Mouse (Mus musculus) urinary bladder, postnatal 36 days (tissue): ENCODE results near the gene Ypel2.

Source experiments
- DNase-seq, 2 experiments: peaks; one replicate each; pipeline ENCODE4 v3.0.0; 2022; ENCODE audit warnings: low spot score in 2 of 2, mixed read lengths in 1 of 2

Gene Ypel2

GRCm38 (mm10) chr11:86962362-86962761 is 31.1 kb downstream of the Ypel2 start:
- DNase-seq = no peak

GRCm38 (mm10) chr11:86961510-86962303 is 31.8 kb downstream of the Ypel2 start:
- peak; percentile 82 to 88 for DNase-seq

- DNase-seq = no peak
These were observed 33.2 kb downstream of the Ypel2 start for GRCm38 (mm10) chr11:86960331-86960730.

- DNase-seq = no peak
These were observed 34.5 kb downstream of the Ypel2 start for GRCm38 (mm10) chr11:86958721-86959675.

DNA sequence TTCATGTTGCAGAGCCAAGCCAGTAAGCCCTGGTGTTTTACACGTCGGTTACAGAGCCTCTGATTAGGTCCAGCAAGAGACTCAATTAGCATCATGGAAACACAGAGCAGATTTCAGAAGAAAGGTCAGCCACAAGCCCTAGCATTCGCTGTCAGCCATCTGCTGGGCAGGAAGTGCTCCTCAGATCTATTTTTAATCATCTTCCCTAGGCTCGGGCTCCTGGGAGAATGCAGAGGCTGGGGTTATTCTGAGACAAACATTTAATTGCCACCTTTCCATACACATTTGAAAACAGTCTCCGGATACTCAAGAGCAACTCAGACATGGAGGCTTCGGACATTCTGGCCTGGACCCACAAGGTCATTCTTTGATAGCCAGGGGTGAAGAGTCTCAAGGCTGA is 35.3 kb downstream of the Ypel2 start:
- DNase-seq = no peak

DNA sequence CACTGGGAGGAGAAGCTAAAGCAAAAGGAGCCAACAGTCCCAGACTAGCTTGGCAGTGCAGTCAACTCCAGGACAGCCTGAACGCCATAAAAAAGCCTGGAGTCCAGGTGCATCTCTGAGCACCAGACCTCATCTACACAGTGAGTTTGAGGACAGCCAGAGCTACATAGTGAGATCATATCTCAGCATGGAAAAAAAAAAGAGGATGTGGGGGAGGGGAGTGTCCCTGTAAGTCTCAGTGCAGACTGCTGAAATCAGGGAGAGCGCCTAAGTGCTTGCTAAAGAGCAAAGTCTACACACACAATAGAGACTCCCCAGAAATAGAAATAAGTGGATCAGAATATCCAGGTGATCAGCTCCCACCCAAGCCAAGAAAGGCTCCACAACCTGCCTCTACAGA is 37.1 kb downstream of the Ypel2 start:
- no peak for DNase-seq

DNA sequence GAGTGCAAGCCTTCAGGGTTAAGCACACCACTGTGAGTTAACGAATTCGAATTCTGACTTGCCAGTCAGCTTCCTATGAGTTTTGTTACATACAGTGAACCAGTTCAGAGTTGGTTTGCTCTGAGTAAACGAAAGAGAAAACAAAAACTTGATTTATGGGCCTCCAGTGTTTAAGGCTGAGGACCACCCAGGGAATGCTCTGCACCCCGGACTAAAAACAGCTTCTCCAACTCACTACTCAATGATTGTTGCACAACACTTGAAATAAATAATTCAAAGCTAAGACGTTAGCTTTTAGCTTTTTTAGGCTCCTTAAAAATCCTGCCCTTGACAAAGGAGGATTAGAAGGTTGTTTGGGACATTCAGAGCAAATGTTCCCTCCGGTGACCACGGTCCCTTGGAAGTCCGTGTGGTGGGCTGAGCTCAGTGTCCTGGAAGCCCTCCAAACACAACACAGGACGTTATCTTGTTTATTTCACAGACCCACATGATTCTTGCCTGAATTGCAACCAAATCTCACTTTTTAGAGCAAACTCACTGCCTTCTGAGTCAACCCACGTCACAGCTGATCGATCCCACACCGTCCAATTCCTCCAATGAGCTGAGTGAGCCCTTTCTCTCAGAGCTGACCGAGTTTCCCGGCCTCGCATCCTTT is 38.8 kb downstream of the Ypel2 start:
- DNase-seq = no peak

DNA sequence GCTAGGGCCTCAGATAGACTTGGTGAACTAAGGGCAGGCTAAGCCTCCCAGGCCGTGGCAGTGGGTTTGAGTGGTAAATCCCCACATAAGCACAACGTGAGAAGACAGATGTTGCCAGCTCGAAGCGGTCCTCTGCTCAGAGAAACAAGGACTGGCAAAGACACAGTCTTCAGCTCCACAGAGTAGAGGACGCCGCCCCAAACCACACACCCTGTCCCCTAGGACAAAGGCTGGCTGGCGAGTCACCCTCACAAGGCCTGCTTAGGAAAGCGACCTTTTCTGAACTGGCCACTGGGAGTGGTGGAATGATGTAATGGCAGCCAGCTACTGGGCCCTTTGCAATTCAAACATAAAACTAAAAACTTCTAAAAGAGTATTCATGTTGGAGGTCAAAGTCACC is 40.4 kb downstream of the Ypel2 start:
- DNase-seq = peak in 1 of 2 experiments; percentile 62

DNA sequence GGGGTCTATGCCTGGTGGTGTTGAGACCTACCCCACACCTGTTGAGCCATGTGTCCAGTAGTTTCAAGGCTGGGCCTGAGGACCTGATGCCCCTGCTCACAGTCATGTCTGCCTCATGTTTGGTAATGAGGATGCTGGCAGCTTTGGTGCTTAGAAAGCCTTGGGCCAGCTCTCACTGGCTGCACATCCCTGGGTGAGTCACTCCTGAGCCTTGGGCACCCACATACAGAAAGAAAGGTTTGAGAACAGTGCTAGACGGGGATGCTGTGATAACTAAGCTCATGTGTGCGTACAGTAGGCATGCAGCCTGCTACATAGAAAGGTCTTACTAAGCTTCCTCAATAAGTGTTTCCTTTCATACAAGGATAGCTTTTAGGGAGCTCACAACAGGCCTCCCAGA is 40.8 kb downstream of the Ypel2 start:
- no peak for DNase-seq

DNA sequence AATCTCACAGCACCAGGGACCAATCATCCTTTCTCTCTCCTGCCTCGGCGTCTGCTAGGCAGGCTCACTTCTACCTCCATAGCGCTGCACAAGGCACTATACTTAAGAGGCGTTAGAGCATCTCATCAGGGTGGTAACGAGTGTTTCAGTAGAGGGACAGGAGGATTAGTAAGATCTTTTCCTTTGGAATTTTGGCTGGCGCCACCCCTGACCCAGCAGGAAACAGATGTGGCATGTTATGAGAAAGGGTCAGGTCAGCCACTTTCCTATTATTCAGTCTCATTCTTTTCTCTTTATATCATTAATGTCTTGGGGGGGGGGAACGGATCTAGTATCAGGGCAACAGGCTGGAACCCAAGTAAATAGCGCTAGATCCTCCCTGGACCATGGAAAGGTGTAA is 41.8 kb downstream of the Ypel2 start:
- DNase-seq = no peak

GRCm38 (mm10) chr11:86950491-86950890 is 43.0 kb downstream of the Ypel2 start:
- DNase-seq = no peak

DNA sequence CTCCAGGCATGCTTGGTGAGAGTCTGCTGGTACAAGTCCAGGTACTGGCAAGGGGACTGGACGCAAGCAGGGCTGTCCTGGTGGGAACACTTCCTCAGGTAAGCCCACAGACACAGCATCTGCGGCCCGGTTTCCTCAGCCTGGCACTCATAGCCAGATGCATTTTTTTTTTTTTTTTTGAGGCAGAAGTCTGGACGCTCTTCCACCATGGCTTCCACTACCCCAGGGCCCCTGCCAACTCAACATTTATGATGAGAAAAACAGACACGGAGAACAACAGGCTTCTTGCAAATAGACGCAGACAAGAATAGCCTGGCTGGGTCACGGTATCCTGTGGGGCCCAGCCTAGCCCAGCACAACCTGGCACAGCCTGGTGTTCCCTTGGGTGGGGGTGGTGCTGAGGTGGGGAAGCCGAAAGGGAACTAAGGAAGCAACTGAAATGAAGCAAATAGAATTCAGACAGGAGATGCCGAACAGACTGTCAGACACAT is 43.5 kb downstream of the Ypel2 start:
- DNase-seq = peak in 1 of 2 experiments; percentile 52

- DNase-seq = no peak
These were observed 46.8 kb downstream of the Ypel2 start for GRCm38 (mm10) chr11:86946644-86947195.

GRCm38 (mm10) chr11:86945933-86946332 is 47.6 kb downstream of the Ypel2 start:
- DNase-seq = no peak

DNA sequence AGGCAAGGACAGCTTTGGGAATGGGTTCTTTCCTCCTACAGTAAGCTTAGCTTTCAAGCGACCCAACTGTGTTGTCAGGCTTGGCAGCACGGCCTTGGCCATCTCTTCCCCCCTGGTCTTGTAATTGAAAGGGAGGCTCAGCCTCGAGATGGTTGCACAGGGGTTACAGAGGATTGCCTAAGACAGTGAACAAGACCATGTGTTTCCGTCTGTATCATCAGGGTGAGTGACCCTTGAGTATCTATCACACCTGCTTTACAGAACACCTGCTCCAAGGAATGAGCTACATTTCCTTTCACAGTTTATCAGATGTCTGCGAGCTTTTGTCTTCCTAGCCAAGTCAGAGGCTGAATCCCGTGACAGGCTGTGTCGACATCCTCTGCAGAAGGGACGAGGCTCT is 48.4 kb downstream of the Ypel2 start:
- no peak for DNase-seq

DNA sequence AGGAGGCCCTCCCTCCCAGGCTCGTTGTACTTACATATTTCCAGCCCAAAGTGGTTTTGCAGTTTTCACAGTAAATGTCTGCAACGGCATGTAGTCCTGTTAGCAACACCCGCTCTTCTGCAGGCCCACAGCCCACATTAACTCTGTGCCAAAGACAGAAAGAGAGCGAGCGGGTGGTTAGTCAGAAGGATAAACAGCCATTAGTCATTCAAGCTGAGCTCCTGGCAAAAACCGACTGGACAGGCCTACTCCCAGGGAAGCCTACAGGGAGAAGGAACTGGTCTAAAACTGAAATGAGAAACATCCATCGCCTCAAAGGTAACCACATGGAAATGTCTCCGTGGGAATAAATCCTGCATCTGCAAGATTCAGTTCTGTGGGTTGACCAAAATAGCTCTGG is 49.0 kb downstream of the Ypel2 start:
- DNase-seq = peak in 1 of 2 experiments; percentile 32

- no peak for DNase-seq
These were observed 51.6 kb downstream of the Ypel2 start for GRCm38 (mm10) chr11:86941904-86942303.

- no peak for DNase-seq
These were observed 54.0 kb downstream of the Ypel2 start for GRCm38 (mm10) chr11:86939503-86939902.

DNA sequence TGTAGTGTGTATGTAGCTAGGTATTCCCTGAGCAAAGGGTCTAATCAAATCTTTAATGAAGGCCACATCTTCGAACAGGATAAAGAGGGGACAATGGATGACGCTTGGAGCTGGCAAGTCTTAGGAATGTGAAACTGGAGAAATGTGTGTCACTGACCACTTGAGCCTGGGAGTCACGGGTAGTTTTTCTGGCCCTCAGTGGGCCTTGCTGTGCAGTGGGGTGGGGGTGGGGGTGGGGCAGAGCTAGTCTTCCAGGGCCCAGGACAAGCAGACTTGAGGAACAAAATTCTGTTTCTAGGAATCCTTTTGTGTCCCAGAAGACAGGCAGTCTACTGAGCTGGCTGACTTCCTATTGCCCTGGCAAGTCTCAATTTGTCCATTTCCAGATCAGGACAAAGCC is 55.0 kb downstream of the Ypel2 start:
- DNase-seq = no peak

DNA sequence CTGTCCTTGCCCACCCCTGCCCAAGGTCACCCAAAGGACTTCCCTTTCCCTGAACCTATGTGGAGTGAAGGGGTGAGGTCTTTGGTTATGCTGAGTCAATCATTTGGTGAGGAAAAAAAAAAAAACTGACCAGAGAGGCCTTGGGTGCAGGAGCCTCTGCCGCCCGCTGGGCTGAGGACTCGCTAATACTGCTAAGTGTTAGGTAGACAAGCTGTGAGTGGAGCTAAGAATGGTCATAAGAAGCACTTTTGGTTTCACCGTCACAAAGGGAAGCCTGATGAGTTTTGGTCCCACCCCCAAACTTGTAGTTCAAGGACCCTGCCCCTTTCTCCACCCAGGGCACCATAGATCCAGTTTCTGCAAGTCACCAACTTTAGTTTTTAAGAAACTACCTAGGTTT is 55.4 kb downstream of the Ypel2 start:
- DNase-seq = no peak

DNA sequence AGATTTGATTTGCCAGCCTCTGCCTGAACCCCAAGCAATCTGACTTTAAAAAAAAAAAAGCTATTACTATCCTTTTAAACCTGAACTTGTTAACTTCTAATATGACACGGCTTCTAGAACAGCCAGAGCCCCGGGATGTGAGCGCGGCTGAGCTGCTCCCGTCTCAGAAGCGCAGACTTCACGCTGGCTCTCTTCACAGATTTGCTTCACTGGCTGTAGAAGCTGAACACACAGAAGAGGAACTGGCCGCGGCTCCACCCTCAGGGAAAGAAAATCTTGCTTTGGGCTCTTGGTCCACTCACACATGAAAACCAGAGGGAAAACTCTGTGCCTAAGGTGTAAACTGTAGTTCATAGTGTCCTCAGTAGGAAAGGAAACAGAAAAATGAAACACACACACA is 56.6 kb downstream of the Ypel2 start:
- no peak for DNase-seq

- DNase-seq = no peak
These were observed 58.6 kb downstream of the Ypel2 start for GRCm38 (mm10) chr11:86934895-86935294.
